Mouse (Mus musculus) embryonic facial prominence, embryonic 13.5 days (tissue): ENCODE data around the gene Kif3a. TPM values are rescaled to one million over a fixed set of nuclear protein-coding genes. Genes with fewer than 3 reads are reported as not detected.
A peak's percentile ranks its signal among the peaks of the same experiment; 100 is the strongest.

Experiments used
- ATAC-seq: fragments of 200-750 bp; cut with Nextera tagmentation; 2 replicates; pipeline ENCODE4 v1.8.0; 2017; ENCODE audit warnings: low read depth; ENCODE audit not compliant: insufficient number of reproducible peaks, insufficient read depth, low FRiP score, low TSS enrichment
- H3K27ac ChIP-seq: fragments of 300-500 bp; sonication (generic); 2 replicates; pipeline ENCODE4 v1.5.1; 2015; ENCODE audit warnings: moderate library complexity, mild to moderate bottlenecking, inconsistent platforms
- H3K27me3 ChIP-seq: fragments of 300-500 bp; sonication (generic); 2 replicates; pipeline ENCODE4 v1.6.1; 2015; ENCODE audit warnings: mild to moderate bottlenecking, inconsistent platforms
- H3K36me3 ChIP-seq: fragments of 300-500 bp; sonication (generic); 2 replicates; pipeline ENCODE4 v1.6.1; 2015; ENCODE audit warnings: mild to moderate bottlenecking, inconsistent platforms
- H3K4me1 ChIP-seq: fragments of 300-500 bp; sonication (generic); 2 replicates; pipeline ENCODE4 v1.6.1; 2015; ENCODE audit warnings: inconsistent platforms
- H3K4me2 ChIP-seq: fragments of 300-500 bp; sonication (generic); 2 replicates; pipeline ENCODE4 v1.6.1; 2015; ENCODE audit warnings: moderate library complexity, mild to moderate bottlenecking, inconsistent platforms
- H3K4me3 ChIP-seq: fragments of 300-500 bp; sonication (generic); 2 replicates; pipeline ENCODE4 v1.5.1; 2015; ENCODE audit warnings: mild to moderate bottlenecking, inconsistent platforms
- H3K9ac ChIP-seq: fragments of 300-500 bp; sonication (generic); 2 replicates; pipeline ENCODE4 v1.6.1; 2015; ENCODE audit warnings: mild to moderate bottlenecking, inconsistent platforms
- H3K9me3 ChIP-seq: fragments of 300-500 bp; sonication (generic); 2 replicates; pipeline ENCODE4 v1.6.1; 2016; ENCODE audit warnings: inconsistent platforms
- WGBS: fragments of 180-500 bp; shearing (Covaris S2); methylation state at CpG from one replicate; pipeline ENCODE4 v1.1.7; 2015; ENCODE audit warnings: mixed read lengths; 5-methylcytosine and 5-hydroxymethylcytosine counted together
- polyA plus RNA-seq: library from polyadenylated mRNA; unstranded; fragments of >200 nt; fragmentation: Nextera tagmentation; extraction: Ambion mirVana; gene quantifications from 2 replicates; pipeline ENCODE4 v1.2.1, GENCODE M21; 2015

Kif3a gene
- polyA plus RNA-seq, result 118 and 122 TPM in 2 replicates

DNA sequence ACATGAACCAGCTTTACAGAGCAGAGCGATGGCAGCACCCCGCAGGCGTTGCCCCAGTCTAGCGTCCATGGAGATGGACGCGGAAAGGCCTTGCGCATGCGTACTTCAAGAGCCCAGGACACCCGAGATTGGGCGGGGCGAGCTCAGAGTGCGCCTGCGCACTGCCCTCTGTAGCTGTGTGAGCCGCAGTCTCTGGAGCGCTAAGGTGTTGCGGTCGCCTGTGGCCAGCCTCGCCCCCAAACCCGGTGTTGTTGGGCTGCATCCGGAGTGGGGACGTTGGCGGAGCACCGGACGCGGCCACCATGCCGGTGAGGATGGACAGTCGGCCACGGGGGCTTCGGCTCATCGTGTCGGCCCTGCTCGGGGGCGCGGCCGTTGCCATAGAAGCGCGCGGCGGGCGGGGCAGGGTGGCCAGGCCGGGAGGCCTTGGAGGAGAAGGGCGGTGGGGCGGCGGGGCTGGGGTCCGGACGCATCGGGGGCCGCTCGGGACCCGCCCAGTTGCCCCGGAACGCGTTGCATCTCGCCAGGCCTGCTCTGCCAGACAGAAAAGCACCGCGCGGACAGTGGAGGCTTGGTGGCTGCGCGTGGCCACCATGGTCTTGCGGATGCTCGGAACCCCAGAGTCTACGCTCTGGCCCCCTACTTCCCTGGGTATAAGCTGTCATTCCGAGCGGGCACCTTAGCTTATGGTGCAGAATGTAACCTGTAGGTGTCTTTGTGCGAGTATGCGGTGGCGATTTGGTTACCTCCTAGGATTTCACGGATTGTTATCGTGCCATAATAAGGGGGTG, at the start of gene Kif3a:
Gene Kif3a (plus strand): TSS at position 156 of the 791 bp plus-strand sequence.
- WGBS, result under 1% methylated on average over 58 of the region's 69 CpGs
- Histone ChIP-seq H3K4me1 (peaks cover 12% of the 10 kb centered on the region), H3K9ac (peak within 1 kb of the TSS; percentile 89), H3K4me2 (peak within 1 kb of the TSS; percentile 77), H3K4me3 (peak within 1 kb of the TSS; percentile 92), H3K36me3 (peaks cover 17% of the 10 kb centered on the region; the same call in 1 of the 2 replicates), H3K27me3 (no peaks in the 10 kb centered on the region), H3K27ac (peak within 1 kb of the TSS; percentile 68), H3K9me3 (no peaks in the 10 kb centered on the region)
- ATAC-seq, result peak; percentile 93

GRCm38 (mm10) chr11:53518759-53519158, 48.4 kb upstream of the Kif3a start:
- no peak for ATAC-seq
- Histone ChIP-seq H3K9ac (peak overlapping the region; percentile 88; the same call in 1 of the 2 replicates), H3K4me1 (peaks cover 43% of the 10 kb centered on the region), H3K36me3 (no peaks in the 10 kb centered on the region), H3K4me3 (peak overlapping the region; percentile 77; the same call in 1 of the 2 replicates), H3K27ac (peak overlapping the region; percentile 90; the same call in 1 of the 2 replicates), H3K4me2 (peak overlapping the region; percentile 72), H3K27me3 (no peaks in the 10 kb centered on the region; the same call in 1 of the 2 replicates), H3K9me3 (no peaks in the 10 kb centered on the region)
- WGBS, result 44% methylated on average over 5 of the region's 5 CpGs

GRCm38 (mm10) chr11:53519207-53520121, 47.7 kb upstream of the Kif3a start, which contains the start of gene Sept8:
TSS of gene Sept8 (plus strand) at chr11:53519257.
- H3K9me3 ChIP-seq, result no peaks in the 10 kb centered on the region
- H3K36me3 ChIP-seq, result no peaks in the 10 kb centered on the region
- H3K4me3 ChIP-seq, result peak within 1 kb of the TSS; percentile 77
- H3K27ac ChIP-seq, result peak within 1 kb of the TSS; percentile 90
- H3K27me3 ChIP-seq, result no peaks in the 10 kb centered on the region; the same call in 1 of the 2 replicates
- H3K9ac ChIP-seq, result peak within 1 kb of the TSS; percentile 88
- 3% methylated on average over 79 of the region's 79 CpGs for WGBS
- H3K4me1 ChIP-seq, result peaks cover 50% of the 10 kb centered on the region
- peak within 1 kb of the TSS; percentile 72 for H3K4me2 ChIP-seq
- ATAC-seq, result peak; percentile 77

DNA sequence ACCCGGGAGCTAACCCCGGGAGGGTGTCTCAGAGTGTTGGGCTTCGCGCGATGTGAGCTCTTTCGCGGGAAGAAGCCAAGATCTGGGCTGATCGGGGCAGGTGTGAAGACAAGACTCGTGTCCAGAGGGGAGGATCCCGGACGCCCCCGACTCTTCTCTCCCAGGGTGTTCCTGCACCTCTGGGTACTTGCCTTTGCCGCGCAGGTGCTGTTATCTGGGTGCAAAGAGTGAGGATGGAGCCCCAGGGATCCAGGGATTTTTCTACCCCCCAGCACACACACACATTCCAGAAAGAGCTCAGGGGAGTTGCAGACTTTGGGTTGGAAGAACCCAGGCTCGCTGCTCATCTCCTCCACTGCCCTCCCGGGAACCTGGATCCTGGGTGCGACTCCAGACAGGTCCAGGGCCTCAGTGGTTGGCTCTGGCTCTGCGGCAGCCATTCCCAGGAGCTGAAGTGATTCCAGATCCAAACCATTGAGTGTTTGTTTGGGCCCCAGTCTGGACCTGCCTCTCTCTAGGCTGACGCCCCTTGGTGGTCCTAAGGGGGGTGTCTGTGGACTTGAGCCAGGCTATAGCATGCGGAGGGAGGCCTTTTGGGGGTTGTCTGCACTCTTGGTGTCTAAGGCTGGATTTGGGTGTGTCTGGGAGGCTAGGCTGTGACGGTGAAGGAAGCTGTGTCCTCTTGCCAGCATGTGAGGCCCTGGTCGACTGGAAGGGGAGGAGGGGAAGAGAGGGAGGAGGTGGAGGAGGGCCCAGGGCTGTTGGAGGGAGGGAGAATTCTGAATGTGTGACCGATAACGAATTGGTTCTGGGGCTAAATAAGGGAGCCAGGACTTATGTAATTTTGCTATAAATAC, 46.8 kb upstream of the Kif3a start:
- ATAC-seq, result peak; percentile 18; the same call in 1 of the 2 replicates
- Histone ChIP-seq H3K4me3 (peak overlapping the region; percentile 77), H3K27me3 (no peaks in the 10 kb centered on the region; the same call in 1 of the 2 replicates), H3K36me3 (no peaks in the 10 kb centered on the region), H3K4me1 (peaks cover 58% of the 10 kb centered on the region), H3K9ac (peak overlapping the region; percentile 88), H3K27ac (peak overlapping the region; percentile 90), H3K9me3 (no peaks in the 10 kb centered on the region), H3K4me2 (peak overlapping the region; percentile 72)
- WGBS, result 1% methylated on average over 24 of the region's 24 CpGs

DNA sequence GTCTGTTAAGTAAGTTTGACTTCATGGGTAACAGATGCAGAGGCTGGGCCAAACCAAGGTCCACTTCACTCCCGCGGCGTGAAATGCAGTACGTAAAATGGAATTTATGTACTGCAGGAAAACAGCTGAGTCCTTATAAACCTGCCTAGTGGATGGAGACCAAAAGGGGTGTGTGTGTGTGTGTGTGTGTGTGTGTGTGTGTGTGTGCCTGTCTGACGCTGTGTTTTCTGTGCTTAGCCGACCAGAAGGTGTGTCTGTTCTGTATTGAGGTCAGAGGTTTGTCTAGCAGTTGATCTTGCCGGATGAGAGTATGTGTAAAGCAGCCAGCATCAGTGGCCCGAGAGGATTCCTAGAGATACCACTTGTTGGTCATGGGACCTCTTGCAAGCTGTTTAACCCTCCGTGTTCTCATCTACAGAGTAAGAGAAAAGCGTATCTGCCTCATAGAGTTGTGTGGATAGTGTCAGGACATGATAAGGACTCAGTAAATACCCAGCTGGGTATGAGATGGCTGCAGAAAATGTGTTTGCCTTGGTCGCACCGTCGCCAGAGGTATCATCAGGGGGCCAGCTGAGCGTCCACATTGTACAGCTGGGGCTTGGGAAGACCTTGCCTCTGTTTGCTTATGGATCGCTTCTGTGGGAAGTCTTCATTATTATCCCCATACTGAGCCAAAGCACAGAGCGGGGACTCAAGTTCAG, 45.9 kb upstream of the Kif3a start:
- Histone ChIP-seq H3K27me3 (no peaks in the 10 kb centered on the region; the same call in 1 of the 2 replicates), H3K4me3 (peak overlapping the region; percentile 77), H3K27ac (peak overlapping the region; percentile 90), H3K9me3 (no peaks in the 10 kb centered on the region), H3K4me1 (peaks cover 62% of the 10 kb centered on the region), H3K36me3 (no peaks in the 10 kb centered on the region), H3K9ac (peak overlapping the region; percentile 88; the same call in 1 of the 2 replicates), H3K4me2 (peak overlapping the region; percentile 72)
- ATAC-seq, result no peak
- WGBS, result 53% methylated on average over 16 of the region's 16 CpGs

- Histone ChIP-seq H3K4me1 (peaks cover 60% of the 10 kb centered on the region), H3K4me2 (peak overlapping the region; percentile 72), H3K9ac (peak overlapping the region; percentile 88; the same call in 1 of the 2 replicates), H3K27ac (no peak overlapping the region), H3K36me3 (no peaks in the 10 kb centered on the region), H3K9me3 (no peaks in the 10 kb centered on the region), H3K4me3 (peak overlapping the region; percentile 77), H3K27me3 (no peaks in the 10 kb centered on the region; the same call in 1 of the 2 replicates)
- 87% methylated on average over 7 of the region's 7 CpGs for WGBS
- no peak for ATAC-seq
Measured at GRCm38 (mm10) chr11:53521821-53522131, 45.4 kb upstream of the Kif3a start.

GRCm38 (mm10) chr11:53522362-53522761, 44.8 kb upstream of the Kif3a start:
- no peak overlapping the region for H3K4me2 ChIP-seq
- H3K27me3 ChIP-seq, result no peaks in the 10 kb centered on the region; the same call in 1 of the 2 replicates
- peaks cover 59% of the 10 kb centered on the region for H3K4me1 ChIP-seq
- ATAC-seq, result no peak
- no peak overlapping the region for H3K9ac ChIP-seq
- H3K4me3 ChIP-seq, result no peak overlapping the region
- H3K36me3 ChIP-seq, result no peaks in the 10 kb centered on the region
- no peak overlapping the region for H3K27ac ChIP-seq
- 93% methylated on average over 3 of the region's 3 CpGs for WGBS
- no peaks in the 10 kb centered on the region for H3K9me3 ChIP-seq

- H3K27me3 ChIP-seq, result no peaks in the 10 kb centered on the region; the same call in 1 of the 2 replicates
- H3K36me3 ChIP-seq, result no peaks in the 10 kb centered on the region
- H3K4me3 ChIP-seq, result no peak overlapping the region
- no peak overlapping the region for H3K27ac ChIP-seq
- H3K9me3 ChIP-seq, result no peaks in the 10 kb centered on the region
- H3K4me2 ChIP-seq, result no peak overlapping the region
- H3K9ac ChIP-seq, result no peak overlapping the region
- no peak for ATAC-seq
- WGBS, result 62% methylated on average over 9 of the region's 9 CpGs
- H3K4me1 ChIP-seq, result peaks cover 59% of the 10 kb centered on the region
Measured at GRCm38 (mm10) chr11:53522930-53523329, 44.2 kb upstream of the Kif3a start.

DNA sequence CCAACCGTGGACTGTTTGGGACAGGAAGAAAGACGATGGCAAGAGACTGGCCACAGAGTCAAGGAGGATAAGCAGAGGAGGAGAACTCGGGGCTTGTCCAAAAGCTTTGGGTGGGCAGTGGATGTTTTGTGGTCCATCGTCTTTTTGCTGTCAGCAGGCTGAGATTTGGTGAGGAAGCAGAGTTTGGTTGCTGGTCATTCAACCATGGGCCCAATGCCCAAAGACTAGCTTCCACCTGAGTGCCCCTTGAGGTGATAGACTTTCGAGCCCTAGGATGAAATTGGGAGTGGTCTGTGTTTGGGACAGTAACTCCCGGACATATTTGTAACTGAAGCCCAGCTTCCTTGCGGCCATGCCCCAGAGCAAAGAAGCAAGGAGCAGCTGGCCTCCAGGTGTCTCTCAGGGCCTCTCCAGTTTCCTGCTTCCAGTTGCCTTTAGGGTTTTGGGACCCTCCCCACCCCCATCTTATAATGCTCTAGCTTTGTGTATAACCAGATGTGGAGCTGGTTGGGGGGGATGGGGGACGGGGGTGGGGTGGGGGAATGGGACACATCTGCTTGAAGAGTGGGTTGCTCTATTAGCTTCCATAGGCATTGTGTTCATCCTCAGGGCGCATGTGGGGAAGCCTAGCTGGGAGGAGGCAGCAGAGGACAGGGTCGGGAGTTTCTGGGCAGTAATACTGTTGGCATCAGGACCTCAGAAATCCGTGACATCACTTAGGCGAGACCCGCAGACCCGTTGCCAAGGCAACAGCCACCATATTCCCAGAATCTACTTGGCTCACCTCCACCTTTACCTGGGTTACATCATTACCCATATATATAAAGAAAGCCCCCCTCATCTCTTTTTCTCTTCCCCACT, 43.4 kb upstream of the Kif3a start:
- no peak overlapping the region for H3K4me3 ChIP-seq
- H3K36me3 ChIP-seq, result no peaks in the 10 kb centered on the region
- WGBS, result 61% methylated on average over 14 of the region's 14 CpGs
- H3K27ac ChIP-seq, result no peak overlapping the region
- H3K9ac ChIP-seq, result no peak overlapping the region
- H3K27me3 ChIP-seq, result no peaks in the 10 kb centered on the region
- H3K9me3 ChIP-seq, result no peaks in the 10 kb centered on the region
- H3K4me2 ChIP-seq, result 0 out of 2 replicates have a peak overlapping the region, but pooled peaks have one; percentile 4
- ATAC-seq, result no peak
- H3K4me1 ChIP-seq, result peaks cover 61% of the 10 kb centered on the region
